Mouse (Mus musculus): Measurements from ENCODE around the gene Dennd2a. TPM values are rescaled to one million over a fixed set of nuclear protein-coding genes. Genes with fewer than 3 reads are reported as not detected.
A peak's percentile ranks its signal among the peaks of the same experiment; 100 is the strongest.

The Dennd2a gene
- polyA plus RNA-seq, 1 experiment from 2014 or later = 61.4 TPM

GRCm38 (mm10) chr6:39493129-39493714, 64.4 kb downstream of the Dennd2a start:
- peak overlapping the region; percentile 49; the same call in 1 of the 2 replicates for H3K27ac ChIP-seq (replicated peaks)
- H3K4me1 ChIP-seq = peaks cover 14% of the 10 kb centered on the region
- no peaks in the 10 kb centered on the region for H3K9me3 ChIP-seq
- no peak overlapping the region for H3K4me3 ChIP-seq
- ATAC-seq (ENCODE audit: low FRiP score, low read depth) = 0 out of 2 replicates have a peak, but pooled peaks have one; percentile 34
- H3K4me2 ChIP-seq (replicated peaks) = no peak overlapping the region
- peaks cover 85% of the 10 kb centered on the region for H3K36me3 ChIP-seq
- no peak overlapping the region for H3K9ac ChIP-seq (replicated peaks)
- 85% methylated on average over 12 of the region's 12 CpGs for WGBS
- H3K27me3 ChIP-seq = no peaks in the 10 kb centered on the region

- Histone ChIP-seq H3K9ac (replicated peaks) (no peak overlapping the region), H3K4me1 (peaks cover 14% of the 10 kb centered on the region), H3K4me2 (replicated peaks) (no peak overlapping the region), H3K27ac (replicated peaks) (no peak overlapping the region), H3K9me3 (no peaks in the 10 kb centered on the region), H3K4me3 (no peak overlapping the region), H3K36me3 (peaks cover 94% of the 10 kb centered on the region), H3K27me3 (no peaks in the 10 kb centered on the region)
- 94% methylated on average over 4 of the region's 4 CpGs for WGBS
- no peak for ATAC-seq (ENCODE audit: low FRiP score, low read depth)
Observed at GRCm38 (mm10) chr6:39492161-39492560, 65.5 kb downstream of the Dennd2a start.

GRCm38 (mm10) chr6:39491203-39491602, 66.5 kb downstream of the Dennd2a start:
- no peak overlapping the region for H3K4me3 ChIP-seq
- H3K36me3 ChIP-seq = peaks cover 95% of the 10 kb centered on the region
- H3K4me2 ChIP-seq (replicated peaks) = no peak overlapping the region
- no peaks in the 10 kb centered on the region for H3K27me3 ChIP-seq
- ATAC-seq (ENCODE audit: low FRiP score, low read depth) = 0 out of 2 replicates have a peak, but pooled peaks have one; percentile 47
- 74% methylated on average over 5 of the region's 5 CpGs for WGBS
- H3K9ac ChIP-seq (replicated peaks) = no peak overlapping the region
- no peaks in the 10 kb centered on the region for H3K9me3 ChIP-seq
- H3K27ac ChIP-seq (replicated peaks) = peak overlapping the region; percentile 36; the same call in 1 of the 2 replicates
- H3K4me1 ChIP-seq = peaks cover 14% of the 10 kb centered on the region

- Histone ChIP-seq H3K9ac (replicated peaks) (no peak overlapping the region), H3K27ac (replicated peaks) (no peak overlapping the region), H3K9me3 (peaks cover 2% of the 10 kb centered on the region; the same call in 1 of the 2 replicates), H3K4me3 (no peak overlapping the region), H3K27me3 (no peaks in the 10 kb centered on the region), H3K4me1 (peaks cover 14% of the 10 kb centered on the region), H3K4me2 (replicated peaks) (no peak overlapping the region), H3K36me3 (peaks cover 99% of the 10 kb centered on the region)
- 90% methylated on average over 8 of the region's 8 CpGs for WGBS
- no peak for ATAC-seq (ENCODE audit: low FRiP score, low read depth)
Observed at GRCm38 (mm10) chr6:39488292-39488691, 69.4 kb downstream of the Dennd2a start.

GRCm38 (mm10) chr6:39483656-39484055, 74.0 kb downstream of the Dennd2a start:
- H3K4me2 ChIP-seq (replicated peaks) = no peak overlapping the region
- WGBS = 92% methylated on average over 4 of the region's 4 CpGs

GRCm38 (mm10) chr6:39478509-39479150, 79.0 kb downstream of the Dennd2a start:
- H3K4me1 ChIP-seq = no peaks in the 10 kb centered on the region
- no peak for ATAC-seq (ENCODE audit: low FRiP score, low read depth)
- H3K36me3 ChIP-seq = peaks cover 93% of the 10 kb centered on the region
- no peaks in the 10 kb centered on the region for H3K27me3 ChIP-seq
- 62% methylated on average over 8 of the region's 8 CpGs for whole genome bisulfite sequencing
- no peak overlapping the region for H3K4me3 ChIP-seq
- H3K27ac ChIP-seq (replicated peaks) = peak overlapping the region; percentile 64
- no peak overlapping the region for H3K9ac ChIP-seq (replicated peaks)
- peaks cover 1% of the 10 kb centered on the region; the same call in 1 of the 2 replicates for H3K9me3 ChIP-seq
- H3K4me2 ChIP-seq (replicated peaks) = no peak overlapping the region

More at GRCm38 (mm10) chr6:39483656-39484055, 74.0 kb downstream of the Dennd2a start:
- no peaks in the 10 kb centered on the region for H3K4me1 ChIP-seq
- H3K27me3 ChIP-seq = no peaks in the 10 kb centered on the region
- no peak overlapping the region for H3K4me3 ChIP-seq
- ATAC-seq (ENCODE audit: low FRiP score, low read depth) = no peak
- no peak overlapping the region for H3K27ac ChIP-seq (replicated peaks)
- H3K9me3 ChIP-seq = peaks cover 2% of the 10 kb centered on the region; the same call in 1 of the 2 replicates
- H3K9ac ChIP-seq (replicated peaks) = no peak overlapping the region
- H3K36me3 ChIP-seq = peaks cover 95% of the 10 kb centered on the region

- H3K4me2 ChIP-seq (replicated peaks) = no peak overlapping the region
- H3K9ac ChIP-seq (replicated peaks) = no peak overlapping the region
- no peaks in the 10 kb centered on the region for H3K4me1 ChIP-seq
- H3K9me3 ChIP-seq = no peaks in the 10 kb centered on the region
- H3K36me3 ChIP-seq = peaks cover 89% of the 10 kb centered on the region
- no peak overlapping the region for H3K27ac ChIP-seq (replicated peaks)
- H3K27me3 ChIP-seq = no peaks in the 10 kb centered on the region
- 91% methylated on average over 1 of the region's 1 CpGs for WGBS
- no peak overlapping the region for H3K4me3 ChIP-seq
- no peak for ATAC-seq (ENCODE audit: low FRiP score, low read depth)
Observed at GRCm38 (mm10) chr6:39476617-39477016, 81.0 kb downstream of the Dennd2a start.

GRCm38 (mm10) chr6:39474424-39474823, 83.2 kb downstream of the Dennd2a start:
- Histone ChIP-seq H3K4me2 (replicated peaks) (no peak overlapping the region), H3K9ac (replicated peaks) (no peak overlapping the region), H3K36me3 (peaks cover 93% of the 10 kb centered on the region), H3K4me3 (no peak overlapping the region), H3K4me1 (no peaks in the 10 kb centered on the region), H3K9me3 (no peaks in the 10 kb centered on the region), H3K27me3 (no peaks in the 10 kb centered on the region), H3K27ac (replicated peaks) (no peak overlapping the region; the same call in 1 of the 2 replicates)
- 78% methylated on average over 6 of the region's 6 CpGs for WGBS
- no peak for ATAC-seq (ENCODE audit: low FRiP score, low read depth)

GRCm38 (mm10) chr6:39472837-39473236, 84.8 kb downstream of the Dennd2a start:
- 68% methylated on average over 5 of the region's 5 CpGs for WGBS
- ATAC-seq (ENCODE audit: low FRiP score, low read depth) = no peak
- peaks cover 94% of the 10 kb centered on the region for H3K36me3 ChIP-seq

GRCm38 (mm10) chr6:39472271-39472670, 85.4 kb downstream of the Dennd2a start:
- no peak overlapping the region for H3K27ac ChIP-seq (replicated peaks)
- H3K27me3 ChIP-seq = no peaks in the 10 kb centered on the region
- peaks cover 94% of the 10 kb centered on the region for H3K36me3 ChIP-seq
- 88% methylated on average over 4 of the region's 4 CpGs for WGBS
- no peaks in the 10 kb centered on the region for H3K4me1 ChIP-seq
- no peak overlapping the region for H3K4me2 ChIP-seq (replicated peaks)
- no peaks in the 10 kb centered on the region for H3K9me3 ChIP-seq
- H3K9ac ChIP-seq (replicated peaks) = no peak overlapping the region
- no peak overlapping the region for H3K4me3 ChIP-seq
- ATAC-seq (ENCODE audit: low FRiP score, low read depth) = no peak

More at GRCm38 (mm10) chr6:39472837-39473236, 84.8 kb downstream of the Dennd2a start:
- no peak overlapping the region for H3K27ac ChIP-seq (replicated peaks)
- H3K4me3 ChIP-seq = no peak overlapping the region
- no peak overlapping the region for H3K9ac ChIP-seq (replicated peaks)
- no peaks in the 10 kb centered on the region for H3K27me3 ChIP-seq
- H3K9me3 ChIP-seq = no peaks in the 10 kb centered on the region
- H3K4me1 ChIP-seq = no peaks in the 10 kb centered on the region
- H3K4me2 ChIP-seq (replicated peaks) = no peak overlapping the region

- H3K27ac ChIP-seq (replicated peaks) = no peak overlapping the region
- 95% methylated on average over 14 of the region's 14 CpGs for WGBS
- H3K9ac ChIP-seq (replicated peaks) = no peak overlapping the region
- H3K36me3 ChIP-seq = peaks cover 88% of the 10 kb centered on the region
- no peak overlapping the region for H3K4me3 ChIP-seq
- H3K4me1 ChIP-seq = no peaks in the 10 kb centered on the region
- H3K4me2 ChIP-seq (replicated peaks) = no peak overlapping the region
- no peaks in the 10 kb centered on the region for H3K27me3 ChIP-seq
- ATAC-seq (ENCODE audit: low FRiP score, low read depth) = no peak
- H3K9me3 ChIP-seq = no peaks in the 10 kb centered on the region
Observed at GRCm38 (mm10) chr6:39470076-39470475, 87.6 kb downstream of the Dennd2a start.

GRCm38 (mm10) chr6:39469427-39469826, 88.2 kb downstream of the Dennd2a start:
- Histone ChIP-seq H3K4me2 (replicated peaks) (no peak overlapping the region), H3K9me3 (no peaks in the 10 kb centered on the region), H3K4me3 (no peak overlapping the region), H3K4me1 (no peaks in the 10 kb centered on the region), H3K27ac (replicated peaks) (no peak overlapping the region), H3K36me3 (peaks cover 89% of the 10 kb centered on the region), H3K27me3 (no peaks in the 10 kb centered on the region), H3K9ac (replicated peaks) (no peak overlapping the region)
- ATAC-seq (ENCODE audit: low FRiP score, low read depth) = no peak
- 88% methylated on average over 5 of the region's 5 CpGs for WGBS

All from midbrain, embryonic 12.5 days (tissue).